Mouse (Mus musculus): ENCODE measurements at regions not wholly inside any gene's neighbourhood (a gene's known extent, or its start where the extent isn't known, plus 50 kb on each side); places are given as distances from the start of the nearest gene placed in this dataset.

DNA sequence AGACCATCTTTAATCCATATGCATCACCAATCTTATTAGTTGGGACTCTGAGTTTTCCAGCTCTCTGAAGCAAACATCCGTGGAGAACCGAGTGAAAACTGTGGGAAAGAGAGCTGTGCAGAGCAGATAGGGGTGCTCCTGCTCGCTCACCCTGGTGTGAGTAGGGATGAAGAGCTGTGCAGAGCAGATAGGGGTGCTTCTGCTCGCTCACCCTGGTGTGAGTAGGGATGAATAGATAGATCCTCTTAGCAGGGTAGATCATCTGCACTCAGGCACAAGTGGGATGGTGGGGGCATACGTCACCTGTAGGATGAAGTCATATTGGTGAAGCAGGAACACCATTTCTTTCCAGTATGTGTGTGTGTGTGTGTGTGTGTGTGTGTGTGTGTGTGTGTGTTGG lies 50.6 kb upstream of the Slc1a3 start:
- no peak for TF ChIP-seq GATA1 (IDR thresholded peaks at IDR 0.05; ENCODE audit: borderline replicate concordance, low read length)
- TF ChIP-seq FLI1 (IDR thresholded peaks at IDR 0.05; ENCODE audit: low read length), result no peak

Measured in megakaryocyte, embryonic 14.5 days (primary cell).